Mouse (Mus musculus) embryonic facial prominence, embryonic 14.5 days (tissue): ENCODE data around the gene Rabep1. TPM values are rescaled to one million over a fixed set of nuclear protein-coding genes. Genes with fewer than 3 reads are reported as not detected.

Source experiments
- ATAC-seq: fragments of 200-750 bp; cut with Nextera tagmentation; 2 replicates; pipeline ENCODE4 v1.8.0; 2017; ENCODE audit warnings: low read depth, moderate number of reproducible peaks, moderate TSS enrichment
- DNase-seq: peaks from one replicate; pipeline ENCODE4 v3.0.0-alpha.2; 2015; ENCODE audit warnings: low spot score
- H3K27ac ChIP-seq: fragments of 300-500 bp; sonication (generic); replicated peaks from 2 replicates; pipeline ENCODE4 v1.5.1; 2014; ENCODE audit warnings: low read depth, mild to moderate bottlenecking, low read length, moderate library complexity
- H3K27me3 ChIP-seq: fragments of 300-500 bp; sonication (generic); replicated peaks from 2 replicates; pipeline ENCODE4 v1.6.1; 2014; ENCODE audit warnings: low read length; ENCODE audit not compliant: control insufficient read depth, insufficient read depth
- H3K36me3 ChIP-seq: fragments of 300-500 bp; sonication (generic); 2 replicates; pipeline ENCODE4 v1.6.1; 2014; ENCODE audit warnings: low read length, mixed read lengths; ENCODE audit not compliant: control insufficient read depth, insufficient read depth
- H3K4me1 ChIP-seq: fragments of 300-500 bp; sonication (generic); 2 replicates; pipeline ENCODE4 v1.6.1; 2014; ENCODE audit warnings: antibody characterized with exemption, low read length; ENCODE audit not compliant: control insufficient read depth, insufficient read depth
- H3K4me2 ChIP-seq: fragments of 300-500 bp; sonication (generic); 2 replicates; pipeline ENCODE4 v1.6.1; 2014; ENCODE audit warnings: low read depth, mild to moderate bottlenecking, low read length, moderate library complexity, mixed read lengths
- H3K4me3 ChIP-seq: fragments of 300-500 bp; sonication (generic); 2 replicates; pipeline ENCODE4 v1.5.1; 2014; ENCODE audit warnings: low read depth, mild to moderate bottlenecking, low read length
- H3K9ac ChIP-seq: fragments of 300-500 bp; sonication (generic); 2 replicates; pipeline ENCODE4 v1.6.1; 2014; ENCODE audit warnings: low read depth, mild to moderate bottlenecking, low read length, moderate library complexity, mixed read lengths
- H3K9me3 ChIP-seq: fragments of 300-500 bp; sonication (generic); 2 replicates; pipeline ENCODE4 v1.6.1; 2016; ENCODE audit warnings: low read length; ENCODE audit not compliant: control insufficient read depth
- WGBS: fragments of 180-500 bp; shearing (Covaris S2); extraction: QIAGEN DNeasy Blood & Tissue Kit; methylation state at CpG from one replicate; pipeline ENCODE4 v1.1.7; 2014; 5-methylcytosine and 5-hydroxymethylcytosine counted together
- polyA plus RNA-seq: library from polyadenylated mRNA; unstranded; fragments of >200 nt; fragmentation: Nextera tagmentation; extraction: Ambion mirVana; gene quantifications from 2 replicates; pipeline ENCODE4 v1.2.1, GENCODE M21; 2014

The Rabep1 gene
- polyA plus RNA-seq, 1 experiment from 2014 or later, result 31.8 TPM

DNA sequence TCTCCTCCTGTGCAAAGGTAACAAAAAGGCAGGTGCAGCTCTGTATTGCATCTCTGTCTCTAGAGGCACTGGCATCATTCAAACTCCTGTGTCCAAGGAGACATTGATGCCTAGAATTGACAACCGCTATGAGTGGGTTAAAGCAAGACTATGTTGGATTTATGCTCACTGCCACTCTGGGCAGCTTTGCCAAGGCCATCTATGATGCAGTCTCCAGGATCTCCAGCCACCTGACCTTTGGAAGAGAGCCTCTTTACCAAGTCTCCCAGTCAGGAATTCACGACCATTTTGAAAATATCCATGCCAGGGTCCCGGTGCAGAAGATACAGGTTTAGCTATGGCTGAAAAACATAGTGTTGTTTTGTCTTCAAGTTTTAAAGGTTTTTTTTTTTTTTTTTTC lies 24.7 kb downstream of the Rabep1 start:
- DNase-seq, result no peak
- 88% methylated on average over 3 of the region's 3 CpGs for WGBS
- no peak overlapping the region for H3K4me3 ChIP-seq
- ATAC-seq, result no peak
- H3K27me3 ChIP-seq, result no peaks in the 10 kb centered on the region
- no peaks in the 10 kb centered on the region for H3K36me3 ChIP-seq
- no peak overlapping the region for H3K27ac ChIP-seq
- H3K4me2 ChIP-seq, result no peak overlapping the region
- H3K4me1 ChIP-seq, result no peaks in the 10 kb centered on the region
- H3K9me3 ChIP-seq, result no peaks in the 10 kb centered on the region
- no peak overlapping the region for H3K9ac ChIP-seq

DNA sequence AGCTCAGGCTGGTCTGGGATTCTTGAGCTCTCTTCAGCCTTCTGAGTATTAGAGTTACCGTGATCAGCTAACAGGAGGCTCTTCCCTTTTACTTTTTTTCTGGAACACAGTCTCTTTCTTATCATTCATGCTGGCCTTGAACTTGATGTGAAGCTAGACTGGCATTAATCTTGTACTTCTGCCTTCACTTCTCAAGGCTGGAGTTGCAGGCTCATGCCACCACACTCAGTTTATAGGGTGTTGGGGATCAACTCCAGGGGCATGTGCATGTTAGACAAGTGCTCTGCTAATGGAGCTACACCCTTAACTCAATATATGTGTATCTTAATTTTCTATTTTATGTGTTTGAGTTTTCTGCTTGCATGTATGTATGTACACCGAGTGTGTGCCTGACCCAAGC lies 25.2 kb downstream of the Rabep1 start:
- Histone ChIP-seq H3K4me1 (no peaks in the 10 kb centered on the region), H3K27me3 (no peaks in the 10 kb centered on the region), H3K9ac (no peak overlapping the region), H3K4me3 (no peak overlapping the region), H3K4me2 (no peak overlapping the region), H3K9me3 (no peaks in the 10 kb centered on the region), H3K36me3 (no peaks in the 10 kb centered on the region), H3K27ac (no peak overlapping the region)
- DNase-seq (no peak), ATAC-seq (no peak)
- 90% methylated on average over 2 of the region's 2 CpGs for WGBS

DNA sequence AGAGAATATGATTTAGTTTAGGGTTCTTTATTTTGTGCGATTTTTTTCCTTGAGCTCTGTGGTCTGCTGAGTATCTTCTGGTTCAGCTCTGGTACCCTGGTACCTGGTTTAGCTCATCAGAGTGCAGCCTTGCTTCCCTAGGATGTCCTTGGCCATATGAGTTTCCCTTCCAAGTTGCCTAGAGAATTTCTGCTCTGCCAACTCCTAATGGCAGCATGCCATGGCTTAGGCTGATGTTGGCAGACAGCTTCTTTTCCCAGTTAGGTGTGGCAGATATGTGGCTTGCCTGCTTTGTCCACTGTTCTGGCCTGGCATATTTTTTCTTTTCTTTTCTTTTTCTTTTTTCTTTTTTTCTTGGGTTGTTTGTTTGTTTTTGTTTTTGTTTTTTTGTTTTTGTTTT lies 25.8 kb downstream of the Rabep1 start:
- ATAC-seq, result no peak
- Histone ChIP-seq H3K27ac (no peak overlapping the region), H3K4me1 (no peaks in the 10 kb centered on the region), H3K9ac (no peak overlapping the region), H3K4me3 (no peak overlapping the region), H3K9me3 (no peaks in the 10 kb centered on the region), H3K27me3 (no peaks in the 10 kb centered on the region), H3K4me2 (no peak overlapping the region), H3K36me3 (no peaks in the 10 kb centered on the region)
- 94% methylated on average over 1 of the region's 1 CpGs for WGBS
- DNase-seq, result peak; percentile 58

DNA sequence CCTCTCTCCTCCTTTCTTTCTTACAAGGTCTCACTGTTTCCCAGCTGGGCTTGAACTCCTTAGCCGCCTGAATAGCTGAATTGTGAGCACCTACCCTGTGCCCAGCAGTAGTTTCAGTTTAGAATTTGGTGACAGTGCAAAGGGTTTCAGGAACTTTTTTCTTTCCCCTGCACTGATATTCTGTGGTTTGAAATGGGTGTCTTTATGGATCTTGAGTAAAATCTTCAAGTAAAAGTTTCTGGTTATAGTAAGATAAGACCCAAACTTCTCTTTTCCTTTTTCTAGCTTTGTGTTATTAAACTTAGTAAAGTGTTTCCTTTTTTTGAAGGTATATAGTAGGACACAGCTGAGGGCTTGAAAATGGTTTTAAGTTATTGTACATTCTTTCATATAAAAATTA lies 26.5 kb downstream of the Rabep1 start:
- Histone ChIP-seq H3K4me2 (no peak overlapping the region), H3K27me3 (no peaks in the 10 kb centered on the region), H3K36me3 (no peaks in the 10 kb centered on the region), H3K4me3 (no peak overlapping the region), H3K9ac (no peak overlapping the region), H3K27ac (no peak overlapping the region), H3K9me3 (no peaks in the 10 kb centered on the region), H3K4me1 (no peaks in the 10 kb centered on the region)
- WGBS, result 86% methylated on average over 1 of the region's 1 CpGs
- ATAC-seq (no peak), DNase-seq (no peak)

DNA sequence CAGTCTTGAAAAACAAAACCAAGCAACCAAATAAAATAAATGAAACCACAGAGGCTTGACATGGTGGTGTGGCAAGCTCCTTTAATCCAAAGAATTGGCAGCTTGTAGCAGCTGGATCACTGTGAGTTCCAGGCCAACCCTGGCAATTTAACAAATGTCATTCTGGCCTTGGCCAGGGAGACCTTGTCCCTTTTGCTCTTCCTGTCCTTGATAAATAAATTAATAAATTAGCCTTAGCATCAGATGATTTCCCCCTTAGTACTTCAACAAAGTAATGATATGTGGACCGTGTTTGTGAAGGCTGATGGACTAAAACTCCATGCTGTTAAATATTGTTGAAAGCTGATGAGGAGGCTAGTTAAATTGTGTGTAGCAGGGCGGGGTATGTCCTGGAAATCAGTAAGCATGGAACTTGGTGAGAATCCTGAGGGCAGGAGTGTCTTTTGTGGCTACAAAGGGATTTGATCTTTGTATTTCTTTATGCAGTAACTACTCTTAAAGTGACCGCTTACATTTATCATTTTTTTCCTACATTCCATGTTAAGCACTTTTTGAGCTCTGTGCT lies 27.3 kb downstream of the Rabep1 start:
- Histone ChIP-seq H3K27ac (no peak overlapping the region), H3K4me3 (no peak overlapping the region), H3K9me3 (no peaks in the 10 kb centered on the region), H3K4me1 (no peaks in the 10 kb centered on the region), H3K4me2 (no peak overlapping the region), H3K9ac (no peak overlapping the region), H3K36me3 (no peaks in the 10 kb centered on the region), H3K27me3 (no peaks in the 10 kb centered on the region)
- ATAC-seq, result no peak
- 84% methylated on average over 3 of the region's 3 CpGs for WGBS
- DNase-seq, result no peak

DNA sequence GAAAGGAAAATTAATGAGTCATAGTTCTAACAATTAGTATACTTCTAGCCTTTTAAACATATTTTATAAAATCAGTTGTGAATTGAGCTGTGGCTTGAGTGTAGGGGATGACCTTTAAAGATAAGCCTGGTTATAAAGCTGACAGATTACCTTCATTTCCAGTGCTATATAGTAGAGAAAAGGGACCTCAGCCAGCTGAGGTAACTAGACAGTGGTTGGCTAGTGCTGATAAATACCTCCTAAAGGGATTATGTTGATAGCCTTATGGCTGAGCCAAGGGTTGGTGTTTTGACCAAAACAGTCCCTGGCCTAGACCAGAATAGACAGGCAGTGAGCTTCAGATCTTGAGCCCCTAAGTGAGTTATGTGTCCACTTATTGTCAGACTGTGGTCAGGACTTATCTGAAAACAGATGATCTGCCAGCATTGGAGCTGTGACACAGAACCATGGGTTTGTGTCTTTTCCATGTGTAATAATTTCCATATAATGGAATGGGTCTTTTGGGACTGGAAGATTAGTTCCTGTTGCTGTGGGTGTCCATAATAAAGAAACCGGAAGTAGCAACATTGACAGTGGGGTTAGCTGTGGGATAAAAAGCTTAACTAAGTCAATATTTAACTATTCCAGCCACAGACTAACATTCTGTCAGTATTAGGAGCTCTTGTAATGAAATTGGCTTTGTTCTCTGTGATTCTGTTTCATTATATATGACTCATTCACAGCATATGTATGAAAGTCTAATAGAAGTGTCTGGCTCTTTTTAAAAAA lies 29.5 kb downstream of the Rabep1 start:
- Histone ChIP-seq H3K36me3 (peaks cover 8% of the 10 kb centered on the region; the same call in 1 of the 2 replicates), H3K4me3 (no peak overlapping the region), H3K27ac (no peak overlapping the region), H3K4me2 (no peak overlapping the region), H3K9me3 (no peaks in the 10 kb centered on the region), H3K4me1 (no peaks in the 10 kb centered on the region), H3K27me3 (no peaks in the 10 kb centered on the region), H3K9ac (no peak overlapping the region)
- WGBS, result 72% methylated on average over 1 of the region's 1 CpGs
- DNase-seq (peak; percentile 1), ATAC-seq (no peak)

DNA sequence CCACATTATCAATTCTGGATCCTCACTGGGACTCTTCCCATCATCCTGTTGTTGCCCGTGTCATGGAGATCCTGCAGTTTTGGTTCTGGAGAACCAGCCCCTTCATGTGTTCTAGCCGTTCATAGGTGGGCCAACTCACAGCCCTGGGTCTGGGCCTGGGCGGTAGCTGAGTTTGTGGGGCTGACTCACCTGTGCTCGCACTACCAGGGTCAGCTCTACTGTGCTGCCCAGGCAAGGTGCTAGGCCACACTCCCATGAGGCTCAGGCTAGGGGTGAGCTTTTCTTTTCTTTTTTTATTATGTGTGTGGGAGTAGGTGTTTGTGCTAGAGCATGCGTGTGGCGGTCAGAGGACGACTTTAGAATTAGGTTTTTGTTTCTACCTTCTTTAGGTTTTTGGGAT lies 33.1 kb downstream of the Rabep1 start:
- Histone ChIP-seq H3K4me2 (no peak overlapping the region), H3K4me1 (no peaks in the 10 kb centered on the region), H3K9ac (no peak overlapping the region), H3K4me3 (no peak overlapping the region), H3K36me3 (peaks cover 28% of the 10 kb centered on the region; the same call in 1 of the 2 replicates), H3K9me3 (no peaks in the 10 kb centered on the region), H3K27me3 (no peaks in the 10 kb centered on the region), H3K27ac (no peak overlapping the region)
- ATAC-seq (no peak), DNase-seq (no peak)
- 94% methylated on average over 7 of the region's 7 CpGs for WGBS

DNA sequence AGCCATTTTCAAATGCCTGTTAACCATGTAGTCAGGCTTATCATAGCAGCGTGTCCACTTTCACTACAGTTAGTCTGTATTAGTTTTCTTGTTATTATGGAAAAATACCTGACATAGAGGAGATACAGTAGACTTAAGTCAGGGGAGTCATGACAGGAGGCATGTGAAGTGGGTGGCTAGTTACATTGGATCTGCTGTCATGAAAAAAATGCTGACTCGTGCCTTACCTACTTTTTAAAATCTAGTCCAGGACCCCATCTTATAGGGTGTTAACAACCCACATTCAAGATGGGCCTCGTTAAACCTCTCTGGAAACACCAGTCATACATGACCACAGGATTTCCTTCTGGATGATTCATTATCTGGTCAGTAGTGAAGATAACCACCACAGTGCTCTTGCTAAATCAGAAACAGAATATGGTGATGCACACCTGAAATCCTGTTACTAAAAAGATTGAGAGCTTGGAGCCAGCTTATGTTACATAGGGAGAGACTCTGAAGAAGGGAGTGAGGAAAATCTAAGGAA lies 38.4 kb downstream of the Rabep1 start:
- no peak for DNase-seq
- Histone ChIP-seq H3K4me3 (no peak overlapping the region), H3K4me1 (no peaks in the 10 kb centered on the region), H3K27ac (no peak overlapping the region), H3K27me3 (no peaks in the 10 kb centered on the region), H3K9me3 (no peaks in the 10 kb centered on the region), H3K4me2 (no peak overlapping the region), H3K9ac (no peak overlapping the region), H3K36me3 (peaks cover 55% of the 10 kb centered on the region; the same call in 1 of the 2 replicates)
- ATAC-seq, result no peak
- WGBS, result 94% methylated on average over 3 of the region's 3 CpGs

DNA sequence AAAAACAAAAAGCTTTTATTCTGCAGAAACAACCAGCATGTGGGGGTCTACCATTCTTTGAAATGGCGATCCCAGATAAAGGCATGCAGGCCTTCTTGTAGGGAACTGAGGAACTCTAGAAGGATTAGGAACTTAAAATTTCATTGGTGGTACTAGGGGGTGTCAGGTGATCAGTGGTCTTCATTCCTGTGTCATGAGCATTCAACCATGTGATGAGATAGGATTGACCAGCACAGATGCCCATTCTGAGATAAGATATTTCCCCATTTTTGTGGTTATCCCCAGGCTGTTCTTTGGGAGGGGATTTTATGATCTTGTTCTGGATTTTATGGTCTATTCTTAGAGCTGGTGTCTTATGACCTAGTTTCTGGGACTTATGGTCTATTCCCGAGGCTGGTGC lies 46.1 kb downstream of the Rabep1 start:
- Histone ChIP-seq H3K36me3 (peaks cover 61% of the 10 kb centered on the region), H3K9me3 (no peaks in the 10 kb centered on the region), H3K4me2 (no peak overlapping the region), H3K4me1 (no peaks in the 10 kb centered on the region), H3K4me3 (no peak overlapping the region), H3K27me3 (no peaks in the 10 kb centered on the region), H3K9ac (no peak overlapping the region), H3K27ac (no peak overlapping the region)
- DNase-seq (no peak), ATAC-seq (no peak)
- WGBS, result 93% methylated on average over 2 of the region's 2 CpGs
